Mouse (Mus musculus) small intestine, adult 2 months (tissue): ENCODE data around the gene Pacs1.

Source experiments
- CTCF ChIP-seq: fragments of 200-500 bp; IDR thresholded peaks from 2 replicates; pipeline ENCODE4 v1.5.1; 2012; ENCODE audit warnings: low read depth, mild to moderate bottlenecking, control low read depth, inconsistent platforms, low read length, moderate library complexity, mixed read lengths; ENCODE audit not compliant: insufficient replicate concordance, insufficient read length; ENCODE audit errors: extremely low read depth
- POLR2A ChIP-seq: fragments of 200-500 bp; IDR thresholded peaks from 2 replicates; pipeline ENCODE4 v1.6.1; 2012; ENCODE audit warnings: low read depth, mild to moderate bottlenecking, control low read depth, inconsistent platforms, low read length, moderate library complexity

DNA sequence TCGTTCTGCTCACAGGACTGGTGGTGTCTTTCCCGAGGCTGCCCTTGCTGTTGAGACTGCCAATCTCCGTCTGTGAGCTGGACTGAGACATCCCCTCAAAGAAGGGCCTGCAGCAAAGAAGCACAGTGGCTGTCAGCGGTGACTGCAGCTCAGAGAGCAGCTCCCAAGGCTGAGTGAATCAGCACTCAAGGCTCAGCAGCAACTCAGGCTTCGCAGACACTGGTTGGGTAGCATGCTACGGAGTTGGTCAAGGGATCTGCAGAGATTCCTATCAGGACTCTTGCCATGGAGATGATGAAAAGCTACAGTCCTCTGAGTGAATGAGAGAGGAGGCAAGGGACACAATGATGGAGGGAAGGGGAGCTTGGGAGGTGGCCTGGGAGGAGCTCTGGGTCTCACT is 120.7 kb downstream of the Pacs1 start:
- TF ChIP-seq POLR2A (no peak), CTCF (no peak)
